Mouse (Mus musculus) MEL (cell line): ENCODE results near the gene Rhobtb3. TPM values are rescaled to one million over a fixed set of nuclear protein-coding genes. Genes with fewer than 3 reads are reported as not detected.

Experiments
- DNase-seq: peaks from one replicate; pipeline ENCODE4 v3.0.0; 2011; ENCODE audit warnings: low read depth, low spot score
- H3K27ac ChIP-seq: 2 replicates; pipeline ENCODE4 v1.5.1; 2012; ENCODE audit warnings: low read depth, mild to moderate bottlenecking, control low read depth, low read length, moderate library complexity; ENCODE audit not compliant: control insufficient read depth
- H3K27me3 ChIP-seq, 2 experiments: fragments of 150-350 bp in 1 of 2; sonication (generic) in 1 of 2; 2 replicates each; pipeline ENCODE4 v1.6.1; 2012; ENCODE audit warnings: low read length in 2 of 2, mild to moderate bottlenecking in 2 of 2, improper control_type of control experiment in 1 of 2, moderate library complexity in 1 of 2; ENCODE audit not compliant: insufficient read depth in 2 of 2, control insufficient read depth in 1 of 2
- H3K36me3 ChIP-seq, 2 experiments: 2 replicates each; pipeline ENCODE4 v1.6.1; 2012 to 2014; ENCODE audit warnings: low read length in 2 of 2, improper control_type of control experiment in 1 of 2, inconsistent platforms in 1 of 2, mild to moderate bottlenecking in 1 of 2; ENCODE audit not compliant: insufficient read depth in 2 of 2, control insufficient read depth in 1 of 2
- H3K4me1 ChIP-seq, 2 experiments: fragments of 150-350 bp in 1 of 2; sonication (generic) in 1 of 2; 2 replicates each; pipeline ENCODE4 v1.6.1; 2012; ENCODE audit warnings: low read length in 2 of 2, improper control_type of control experiment in 1 of 2, mild to moderate bottlenecking in 1 of 2; ENCODE audit not compliant: insufficient read depth in 2 of 2, control insufficient read depth in 1 of 2
- H3K4me3 ChIP-seq, 2 experiments: fragments of 150-350 bp in 1 of 2; sonication (generic) in 1 of 2; 2 replicates each; pipeline ENCODE4 v1.5.1; 2012; ENCODE audit warnings: low read depth in 2 of 2, low read length in 2 of 2, mild to moderate bottlenecking in 2 of 2, moderate library complexity in 2 of 2, control low read depth in 1 of 2, improper control_type of control experiment in 1 of 2; ENCODE audit not compliant: control insufficient read depth in 1 of 2, insufficient read depth in 1 of 2
- H3K79me2 ChIP-seq: 2 replicates; pipeline ENCODE4 v1.6.1; 2012; ENCODE audit warnings: mild to moderate bottlenecking, low read length, moderate library complexity; ENCODE audit not compliant: control insufficient read depth, poor library complexity, insufficient read depth
- H3K9ac ChIP-seq: 2 replicates; pipeline ENCODE4 v1.6.1; 2012; ENCODE audit warnings: low read depth, mild to moderate bottlenecking, control low read depth, low read length, moderate library complexity; ENCODE audit not compliant: control insufficient read depth, poor library complexity, severe bottlenecking
- H3K9me3 ChIP-seq: fragments of 150-350 bp; sonication (generic); replicated peaks from 2 replicates; pipeline ENCODE4 v1.6.1; 2012; ENCODE audit warnings: mild to moderate bottlenecking, low read length, improper control_type of control experiment, moderate library complexity; ENCODE audit not compliant: insufficient read depth
- BHLHE40 ChIP-seq: IDR thresholded peaks from 2 replicates; pipeline ENCODE4 v1.6.1; 2012; ENCODE audit warnings: low read depth, mild to moderate bottlenecking, inconsistent platforms, low read length, improper control_type of control experiment, borderline replicate concordance
- CHD1 ChIP-seq: IDR thresholded peaks from 2 replicates; pipeline ENCODE4 v1.6.1; 2012; ENCODE audit warnings: low read depth, mild to moderate bottlenecking, inconsistent platforms, low read length, improper control_type of control experiment
- CTCF ChIP-seq, 3 experiments: IDR thresholded peaks in 2 of 3; conservative IDR thresholded peaks in 1 of 3; 2 replicates each; pipeline ENCODE4 v1.5.1; 2011 to 2012; ENCODE audit warnings: low read length in 3 of 3, low read depth in 2 of 3, mild to moderate bottlenecking in 2 of 3, improper control_type of control experiment in 1 of 3, inconsistent platforms in 1 of 3, mixed read lengths in 1 of 3, moderate library complexity in 1 of 3; ENCODE audit not compliant: control insufficient read depth in 1 of 3, insufficient read depth in 1 of 3, poor library complexity in 1 of 3, severe bottlenecking in 1 of 3
- EP300 ChIP-seq, 2 experiments: IDR thresholded peaks; 2 replicates each; pipeline ENCODE4 v1.6.1; 2011; ENCODE audit warnings: improper control_type of control experiment in 2 of 2, low read length in 2 of 2, low read depth in 1 of 2, mild to moderate bottlenecking in 1 of 2
- ETS1 ChIP-seq: IDR thresholded peaks from 2 replicates; pipeline ENCODE4 v1.6.1; 2012; ENCODE audit warnings: low read depth, mild to moderate bottlenecking, inconsistent platforms, low read length, improper control_type of control experiment, moderate library complexity
- GATA1 ChIP-seq: IDR thresholded peaks from 2 replicates; pipeline ENCODE4 v1.6.1; 2011; ENCODE audit warnings: low read depth, low read length, improper control_type of control experiment
- JUND ChIP-seq: IDR thresholded peaks from 2 replicates; pipeline ENCODE4 v1.6.1; 2011; ENCODE audit warnings: low read depth, mild to moderate bottlenecking, improper control_type of control experiment, low read length
- KAT2A ChIP-seq: conservative IDR thresholded peaks from 2 replicates; pipeline ENCODE4 v1.6.1; 2012; ENCODE audit warnings: low read depth, low read length, improper control_type of control experiment, inconsistent platforms
- MAFK ChIP-seq: IDR thresholded peaks from 2 replicates; pipeline ENCODE4 v1.6.1; 2011; ENCODE audit warnings: low read depth, mild to moderate bottlenecking, low read length, improper control_type of control experiment, borderline replicate concordance
- MAX ChIP-seq: IDR thresholded peaks from 2 replicates; pipeline ENCODE4 v1.6.1; 2011; ENCODE audit warnings: low read length, improper control_type of control experiment
- MAZ ChIP-seq: IDR thresholded peaks from 2 replicates; pipeline ENCODE4 v1.6.1; 2012; ENCODE audit warnings: low read depth, mild to moderate bottlenecking, inconsistent platforms, low read length, improper control_type of control experiment
- MYC ChIP-seq: IDR thresholded peaks from 2 replicates; pipeline ENCODE4 v1.6.1; 2011; ENCODE audit warnings: low read depth, mild to moderate bottlenecking, low read length, improper control_type of control experiment, moderate library complexity
- NRF1 ChIP-seq: IDR thresholded peaks from 2 replicates; pipeline ENCODE4 v1.6.1; 2014; ENCODE audit warnings: low read depth, mild to moderate bottlenecking, inconsistent platforms, low read length, improper control_type of control experiment, moderate library complexity; ENCODE audit not compliant: poor library complexity, insufficient read depth, severe bottlenecking
- POLR2A ChIP-seq, 2 experiments: IDR thresholded peaks; 2 replicates each; pipeline ENCODE4 v1.6.1; 2011 to 2012; ENCODE audit warnings: low read length in 2 of 2, mild to moderate bottlenecking in 2 of 2, control low read depth in 1 of 2, improper control_type of control experiment in 1 of 2, low read depth in 1 of 2, moderate library complexity in 1 of 2; ENCODE audit not compliant: control insufficient read depth in 1 of 2, insufficient read depth in 1 of 2, poor library complexity in 1 of 2
- POLR2AphosphoS2 ChIP-seq: IDR thresholded peaks from 2 replicates; pipeline ENCODE4 v1.6.1; 2011; ENCODE audit warnings: low read length, improper control_type of control experiment
- RCOR1 ChIP-seq: IDR thresholded peaks from 2 replicates; pipeline ENCODE4 v1.6.1; 2012; ENCODE audit warnings: low read depth, mild to moderate bottlenecking, inconsistent platforms, low read length, improper control_type of control experiment
- SIN3A ChIP-seq: IDR thresholded peaks from 2 replicates; pipeline ENCODE4 v1.6.1; 2012; ENCODE audit warnings: low read length, improper control_type of control experiment, inconsistent platforms
- TAL1 ChIP-seq: IDR thresholded peaks from 2 replicates; pipeline ENCODE4 v1.6.1; 2012; ENCODE audit warnings: mild to moderate bottlenecking, inconsistent platforms, low read length, moderate library complexity, mixed read lengths
- TBP ChIP-seq: IDR thresholded peaks from 2 replicates; pipeline ENCODE4 v1.8.0; 2011; ENCODE audit warnings: low read depth, low read length, improper control_type of control experiment
- TCF12 ChIP-seq: IDR thresholded peaks from 2 replicates; pipeline ENCODE4 v1.6.1; 2014; ENCODE audit warnings: low read depth, mild to moderate bottlenecking, inconsistent platforms, low read length, improper control_type of control experiment, moderate library complexity
- USF1 ChIP-seq: IDR thresholded peaks from 2 replicates; pipeline ENCODE4 v1.6.1; 2014; ENCODE audit warnings: low read depth, mild to moderate bottlenecking, inconsistent platforms, low read length, improper control_type of control experiment, moderate library complexity
- ZC3H11A ChIP-seq: IDR thresholded peaks from 2 replicates; pipeline ENCODE4 v1.6.1; 2012; ENCODE audit warnings: low read depth, mild to moderate bottlenecking, inconsistent platforms, low read length, improper control_type of control experiment
- ZMIZ1 ChIP-seq: IDR thresholded peaks from 2 replicates; pipeline ENCODE4 v1.6.1; 2012; ENCODE audit warnings: low read depth, mild to moderate bottlenecking, inconsistent platforms, low read length, improper control_type of control experiment, moderate library complexity
- ZNF384 ChIP-seq: IDR thresholded peaks from 2 replicates; pipeline ENCODE4 v1.6.1; 2012; ENCODE audit warnings: low read depth, mild to moderate bottlenecking, inconsistent platforms, low read length, improper control_type of control experiment
- polyA plus RNA-seq, 2 experiments: library from polyadenylated mRNA; stranded (reverse) in 1 of 2; unstranded in 1 of 2; fragments of >175 nt in 1 of 2; fragments of >200 nt in 1 of 2; gene quantifications; 2 replicates each; pipeline versions ENCODE4 v1.2.1 to v1.2.4; 2012; ENCODE audit warnings: low replicate concordance in 2 of 2, low read depth in 1 of 2; ENCODE audit not compliant: insufficient read length in 2 of 2, insufficient read depth in 1 of 2, missing spikeins in 1 of 2
- total RNA-seq: library from RNA; depleted of rRNA; stranded (reverse); fragments of 300-350 nt; gene quantifications from 2 replicates; pipeline ENCODE4 v1.2.3, GENCODE M21; 2012

The Rhobtb3 gene
- total and polyA plus RNA-seq, 3 experiments = not detected

- DNase-seq = peak; percentile 94
- TF ChIP-seq USF1 (peak; percentile 59; the same call in 1 of the 2 replicates), TCF12 (peak; percentile 98), GATA1 (peak; percentile 98), TBP (peak; percentile 60), SIN3A (peak; percentile 62; the same call in 1 of the 2 replicates), ZMIZ1 (no peak), RCOR1 (peak; percentile 77), CTCF (IDR thresholded peaks at IDR 0.05 in 2 of 3, conservative IDR thresholded peaks at IDR 0.05 in 1 of 3; ENCODE audit: control insufficient read depth in 1 of 3, insufficient read depth in 1 of 3, low read depth in 2 of 3, low read length in 3 of 3, poor library complexity in 1 of 3, severe bottlenecking in 1 of 3) (no peak), TAL1 (peak; percentile 99), ZC3H11A (no peak), MAZ (peak; percentile 45; the same call in 1 of the 2 replicates), ZNF384 (peak; percentile 18; the same call in 1 of the 2 replicates), ETS1 (peak; percentile 96), JUND (peak; percentile 73; the same call in 1 of the 2 replicates), BHLHE40 (no peak), MYC (0 out of 2 replicates have a peak, but pooled peaks have one; percentile 27), EP300 (IDR thresholded peaks at IDR 0.05; ENCODE audit: low read depth in 1 of 2, low read length in 2 of 2) (peak; percentile 98 to 99), MAX (0 out of 2 replicates have a peak, but pooled peaks have one; percentile 23)
- Histone ChIP-seq H3K9me3 (no peaks in the 10 kb centered on the region), H3K27ac (peak overlapping the region; percentile 57), H3K79me2 (no peaks in the 10 kb centered on the region), H3K4me3 (no peak overlapping the region), H3K4me1 (peaks cover 6 to 16% of the 10 kb centered on the region in 2 experiments), H3K27me3 (no peaks in the 10 kb centered on the region), H3K36me3 (peaks cover 0 to 15% of the 10 kb centered on the region in 2 experiments; a peak in 2 of 4 replicates), H3K9ac (no peak overlapping the region)
These were observed 78.1 kb downstream of the Rhobtb3 start for GRCm38 (mm10) chr13:75865486-75866184.

GRCm38 (mm10) chr13:75859264-75859844 lies 84.4 kb downstream of the Rhobtb3 start:
- Histone ChIP-seq H3K4me3 (no peak overlapping the region), H3K27me3 (no peaks in the 10 kb centered on the region), H3K4me1 (0 out of 4 replicates have a peak, but pooled peaks cover 0 to 2% of the 10 kb centered on the region in 2 experiments), H3K9me3 (no peaks in the 10 kb centered on the region), H3K9ac (no peak overlapping the region), H3K79me2 (no peaks in the 10 kb centered on the region), H3K27ac (no peak overlapping the region), H3K36me3 (no peaks in the 10 kb centered on the region)
- no peak for DNase-seq
- TF ChIP-seq NRF1 = no peak
- TF ChIP-seq MAFK = no peak
- TF ChIP-seq TCF12 = no peak
- TF ChIP-seq MAZ = no peak
- no peak for TF ChIP-seq POLR2A (IDR thresholded peaks at IDR 0.05; ENCODE audit: control insufficient read depth in 1 of 2, insufficient read depth in 1 of 2, low read depth in 1 of 2, low read length in 2 of 2, poor library complexity in 1 of 2)
- TF ChIP-seq KAT2A = no peak
- TF ChIP-seq POLR2AphosphoS2 = no peak
- no peak for TF ChIP-seq MAX
- no peak for TF ChIP-seq RCOR1
- no peak for TF ChIP-seq CHD1
